Mouse (Mus musculus) kidney, adult 8-10 months (tissue): Measurements from ENCODE around the gene Cyp24a1.

Experiments used
- DNase-seq, 2 experiments: peaks; one replicate each; pipeline ENCODE4 v3.0.0; 2022

Gene Cyp24a1

GRCm38 (mm10) chr2:170497091-170497566 is at the start of gene Cyp24a1:
Gene Cyp24a1 (minus strand): TSS chr2:170497145.
- peak; percentile 84 to 88 for DNase-seq

GRCm38 (mm10) chr2:170545745-170546144 is 48.8 kb upstream of the Cyp24a1 start:
- no peak for DNase-seq

- peak in 1 of 2 experiments; percentile 54 for DNase-seq
Measured at GRCm38 (mm10) chr2:170544950-170545349, 48.0 kb upstream of the Cyp24a1 start.

GRCm38 (mm10) chr2:170544159-170544558 is 47.2 kb upstream of the Cyp24a1 start:
- DNase-seq, result peak in 1 of 2 experiments; percentile 48

GRCm38 (mm10) chr2:170543625-170544024 is 46.7 kb upstream of the Cyp24a1 start:
- no peak for DNase-seq

- DNase-seq, result no peak
Measured at GRCm38 (mm10) chr2:170539211-170539610, 42.3 kb upstream of the Cyp24a1 start.

- DNase-seq, result no peak
Measured at GRCm38 (mm10) chr2:170535841-170536240, 38.9 kb upstream of the Cyp24a1 start.

- DNase-seq, result no peak
Measured at GRCm38 (mm10) chr2:170534803-170535174, 37.8 kb upstream of the Cyp24a1 start.

GRCm38 (mm10) chr2:170534116-170534802 is 37.3 kb upstream of the Cyp24a1 start:
- DNase-seq, result no peak

GRCm38 (mm10) chr2:170530256-170530655 is 33.3 kb upstream of the Cyp24a1 start:
- DNase-seq, result no peak

- no peak for DNase-seq
Measured at GRCm38 (mm10) chr2:170529766-170530165, 32.8 kb upstream of the Cyp24a1 start.

GRCm38 (mm10) chr2:170528061-170528460 is 31.1 kb upstream of the Cyp24a1 start:
- DNase-seq, result peak in 1 of 2 experiments; percentile 18

- DNase-seq, result peak in 1 of 2 experiments; percentile 23
Measured at GRCm38 (mm10) chr2:170526513-170526912, 29.6 kb upstream of the Cyp24a1 start.

GRCm38 (mm10) chr2:170520321-170520971 is 23.5 kb upstream of the Cyp24a1 start:
- peak in 1 of 2 experiments; percentile 64 for DNase-seq

- DNase-seq, result no peak
Measured at GRCm38 (mm10) chr2:170513756-170514155, 16.8 kb upstream of the Cyp24a1 start.

- DNase-seq, result peak; percentile 91 to 96
Measured at GRCm38 (mm10) chr2:170511073-170511891, 14.3 kb upstream of the Cyp24a1 start.

GRCm38 (mm10) chr2:170508821-170509220 is 11.9 kb upstream of the Cyp24a1 start:
- peak; percentile 86 to 96 for DNase-seq

- peak; percentile 76 to 91 for DNase-seq
Measured at GRCm38 (mm10) chr2:170507734-170508133, 10.8 kb upstream of the Cyp24a1 start.

- DNase-seq, result no peak
Measured at GRCm38 (mm10) chr2:170503983-170504382, 7.0 kb upstream of the Cyp24a1 start.

GRCm38 (mm10) chr2:170503343-170503742 is 6.4 kb upstream of the Cyp24a1 start:
- no peak for DNase-seq

GRCm38 (mm10) chr2:170498011-170498410 is 1.1 kb upstream of the Cyp24a1 start:
- no peak for DNase-seq

GRCm38 (mm10) chr2:170496154-170496930 is 603 bp downstream of the Cyp24a1 start, which contains the start of gene Pfdn4:
Gene Pfdn4 (plus strand): TSS chr2:170496428.
- DNase-seq, result no peak
